In genomic region chr3:145263131-145263530, GRCm38 (mm10) we compare ENCODE assay signal across 26 mouse cellular contexts. TPM values are rescaled to one million over a fixed set of nuclear protein-coding genes. Genes with fewer than 3 reads are reported as not detected.
"Had no signal": no experiment of that assay in that cellular context is flagged by ENCODE, and none has a peak within 500 bp of the region (broad histone marks: within the 10 kb centered on the region; RNA-seq: fewer than 3 reads in every experiment).

No protein-coding gene starts in this region.

- DNase-seq: forebrain, postnatal 0 days; gastrocnemius, postnatal 14 days; gastrocnemius, postnatal 36 days; heart, adult 18-20 months; heart, postnatal 36 days; kidney, adult 11 months; kidney, adult 2 months; kidney, adult 9 months; kidney, postnatal 14 days; kidney, postnatal 36 days; layer of hippocampus, adult 9-11 months; layer of hippocampus, postnatal 36 days; left cerebral cortex, postnatal 4 days had no signal

- H3K27ac ChIP-seq: forebrain, embryonic 15.5 days; heart, embryonic 13.5 days; heart, embryonic 15.5 days; hindbrain, embryonic 13.5 days; hindbrain, embryonic 15.5 days; hindbrain, postnatal 0 days; kidney, embryonic 15.5 days; kidney, postnatal 0 days; limb, embryonic 13.5 days; limb, embryonic 15.5 days had no signal

- H3K4me3 ChIP-seq: forebrain, embryonic 15.5 days; heart, embryonic 13.5 days; heart, embryonic 15.5 days; hindbrain, embryonic 13.5 days; hindbrain, embryonic 15.5 days; kidney, embryonic 15.5 days; limb, embryonic 13.5 days; limb, embryonic 15.5 days had no signal

- H3K9ac ChIP-seq: forebrain, embryonic 15.5 days; forebrain, postnatal 0 days; heart, embryonic 13.5 days; heart, embryonic 15.5 days; hindbrain, embryonic 13.5 days; hindbrain, embryonic 15.5 days; kidney, embryonic 15.5 days; limb, embryonic 13.5 days; limb, embryonic 15.5 days had no signal

- H3K27me3 ChIP-seq: forebrain, embryonic 15.5 days; heart, embryonic 13.5 days; heart, embryonic 15.5 days; hindbrain, embryonic 13.5 days; hindbrain, embryonic 15.5 days; kidney, embryonic 15.5 days; limb, embryonic 13.5 days; limb, embryonic 15.5 days had no signal

- H3K9me3 ChIP-seq: forebrain, embryonic 15.5 days; heart, embryonic 13.5 days; heart, embryonic 15.5 days; hindbrain, embryonic 13.5 days; hindbrain, embryonic 15.5 days; kidney, embryonic 15.5 days; limb, embryonic 13.5 days; limb, embryonic 15.5 days had no signal

- H3K36me3 ChIP-seq: forebrain, embryonic 15.5 days; heart, embryonic 13.5 days; heart, embryonic 15.5 days; hindbrain, embryonic 13.5 days; hindbrain, embryonic 15.5 days; kidney, embryonic 15.5 days; limb, embryonic 13.5 days; limb, embryonic 15.5 days had no signal

- ATAC-seq: forebrain, embryonic 15.5 days; forebrain, postnatal 0 days; hindbrain, postnatal 0 days; intestine, embryonic 16.5 days had no signal

- H3K4me2 ChIP-seq: forebrain, embryonic 15.5 days; heart, embryonic 11.5 days; heart, embryonic 13.5 days; heart, embryonic 15.5 days; hindbrain, embryonic 13.5 days; hindbrain, embryonic 15.5 days; kidney, embryonic 15.5 days; limb, embryonic 13.5 days; limb, embryonic 15.5 days had no signal

- H3K4me1 ChIP-seq: forebrain, embryonic 15.5 days; heart, embryonic 13.5 days; heart, embryonic 15.5 days; hindbrain, embryonic 13.5 days; hindbrain, embryonic 15.5 days; kidney, embryonic 15.5 days; limb, embryonic 15.5 days had no signal

RNA-seq across cellular contexts. Expression of gene Col24a1, which starts 29.1 kb away (rescaled TPM):
- total RNA-seq: hematopoietic stem cell, adult 5-6 weeks had no signal
